Mouse (Mus musculus) heart, embryonic 13.5 days (tissue): ENCODE results near the gene Abhd4. TPM values are rescaled to one million over a fixed set of nuclear protein-coding genes. Genes with fewer than 3 reads are reported as not detected.
"Not testable (repeated sequence)": the region's sequence is repeated elsewhere in the genome, so short reads cannot be mapped to it uniquely, and the experiment has no call there.

Experiments
- ATAC-seq: fragments of 200-750 bp; cut with Nextera tagmentation; 2 replicates; pipeline ENCODE4 v1.8.0; 2017; ENCODE audit warnings: moderate TSS enrichment; ENCODE audit not compliant: insufficient number of reproducible peaks, low FRiP score, low TSS enrichment; ENCODE audit errors: extremely low read depth
- H3K27ac ChIP-seq: fragments of 300-500 bp; sonication (generic); replicated peaks from 2 replicates; pipeline ENCODE4 v1.5.1; 2015; ENCODE audit warnings: moderate library complexity, mild to moderate bottlenecking, inconsistent platforms
- H3K27me3 ChIP-seq: fragments of 300-500 bp; sonication (generic); replicated peaks from 2 replicates; pipeline ENCODE4 v1.6.1; 2015; ENCODE audit warnings: mild to moderate bottlenecking, inconsistent platforms
- H3K36me3 ChIP-seq: fragments of 300-500 bp; sonication (generic); 2 replicates; pipeline ENCODE4 v1.6.1; 2015; ENCODE audit warnings: mild to moderate bottlenecking, inconsistent platforms
- H3K4me1 ChIP-seq: fragments of 300-500 bp; sonication (generic); 2 replicates; pipeline ENCODE4 v1.6.1; 2015; ENCODE audit warnings: inconsistent platforms
- H3K4me2 ChIP-seq: fragments of 300-500 bp; sonication (generic); 2 replicates; pipeline ENCODE4 v1.6.1; 2015; ENCODE audit warnings: inconsistent platforms, mild to moderate bottlenecking, moderate library complexity
- H3K4me3 ChIP-seq: fragments of 300-500 bp; sonication (generic); 2 replicates; pipeline ENCODE4 v1.5.1; 2015; ENCODE audit warnings: moderate library complexity, mild to moderate bottlenecking, inconsistent platforms
- H3K9ac ChIP-seq: fragments of 300-500 bp; sonication (generic); 2 replicates; pipeline ENCODE4 v1.6.1; 2015; ENCODE audit warnings: inconsistent platforms, mild to moderate bottlenecking, moderate library complexity
- H3K9me3 ChIP-seq: fragments of 300-500 bp; sonication (generic); 2 replicates; pipeline ENCODE4 v1.6.1; 2016; ENCODE audit warnings: inconsistent platforms
- WGBS: fragments of 180-500 bp; shearing (Covaris S2); methylation state at CpG from one replicate; pipeline ENCODE4 v1.1.7; 2015; ENCODE audit warnings: mixed read lengths; 5-methylcytosine and 5-hydroxymethylcytosine counted together
- polyA plus RNA-seq: library from polyadenylated mRNA; unstranded; fragments of >200 nt; fragmentation: Nextera tagmentation; extraction: Ambion mirVana; gene quantifications from 2 replicates; pipeline ENCODE4 v1.2.1, GENCODE M21; 2015

Abhd4 gene
- polyA plus RNA-seq, 1 experiment from 2014 or later, result 87.0 TPM

DNA sequence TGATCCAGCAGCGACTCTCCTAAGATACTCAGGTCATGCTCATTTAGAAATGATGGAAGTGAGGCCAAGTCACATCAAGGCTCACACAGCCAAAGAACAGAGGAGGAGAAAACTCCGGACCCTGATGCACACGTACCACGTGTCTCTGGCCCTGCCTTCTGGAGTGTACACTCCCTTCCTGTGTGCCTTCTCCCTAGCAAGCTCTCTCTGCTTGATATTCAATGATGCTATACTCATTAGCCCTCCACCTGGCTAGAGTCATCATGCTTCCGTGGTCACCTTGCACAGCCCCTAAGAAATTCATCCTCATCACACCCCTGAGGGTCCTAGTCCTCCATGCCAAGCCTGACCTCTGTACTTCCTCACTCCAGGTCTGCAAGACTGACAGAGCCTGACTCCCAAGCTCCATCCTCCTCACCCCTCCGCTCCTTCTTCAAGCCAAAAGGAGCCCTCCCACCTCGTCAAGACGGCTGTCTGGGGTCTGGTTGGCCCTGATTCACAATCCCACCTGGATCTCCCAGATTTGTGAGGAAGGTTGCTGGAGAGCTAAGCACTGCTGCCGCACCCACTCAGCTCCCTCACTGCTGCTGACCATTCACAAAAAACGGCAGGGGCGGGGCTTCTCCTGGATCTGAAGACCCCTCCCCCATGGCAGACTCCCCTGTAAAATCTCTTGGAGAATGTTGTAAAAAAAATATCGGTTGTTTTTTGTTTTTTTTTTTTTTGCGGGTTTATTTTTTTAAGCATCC, 30.5 kb upstream of the Abhd4 start:
- whole genome bisulfite sequencing, result 61% methylated on average over 13 of the region's 13 CpGs

DNA sequence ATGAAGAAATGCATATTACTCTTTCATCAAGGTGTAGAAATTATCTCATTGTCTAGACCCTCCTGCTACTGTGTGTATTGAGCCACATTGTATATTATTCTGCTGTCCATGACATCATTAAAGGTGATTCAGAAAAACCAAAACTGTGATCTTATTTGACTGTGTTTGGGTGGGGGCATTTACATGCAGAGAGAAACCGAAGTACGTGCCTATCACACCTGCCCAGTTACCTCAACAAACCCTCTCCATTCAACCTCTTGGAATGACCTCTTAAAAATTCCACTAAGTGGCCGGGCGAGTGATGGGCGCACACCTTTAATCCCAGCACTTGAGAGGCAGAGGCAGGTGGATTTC, 29.9 kb upstream of the Abhd4 start:
- H3K9me3 ChIP-seq, result no peaks in the 10 kb centered on the region
- H3K27me3 ChIP-seq, result no peaks in the 10 kb centered on the region
- H3K4me2 ChIP-seq, result no peak overlapping the region
- H3K36me3 ChIP-seq, result no peaks in the 10 kb centered on the region
- no peak overlapping the region for H3K9ac ChIP-seq
- no peak for ATAC-seq
- H3K27ac ChIP-seq, result no peak overlapping the region
- 81% methylated on average over 5 of the region's 5 CpGs for WGBS
- H3K4me1 ChIP-seq, result peaks cover 50% of the 10 kb centered on the region
- no peak overlapping the region for H3K4me3 ChIP-seq

More for the DNA sequence above, 30.5 kb upstream of the Abhd4 start:
- H3K4me3 ChIP-seq, result no peak overlapping the region
- H3K9me3 ChIP-seq, result no peaks in the 10 kb centered on the region
- H3K36me3 ChIP-seq, result no peaks in the 10 kb centered on the region
- H3K27me3 ChIP-seq, result no peaks in the 10 kb centered on the region
- H3K4me1 ChIP-seq, result peaks cover 44% of the 10 kb centered on the region
- no peak for ATAC-seq
- H3K4me2 ChIP-seq, result no peak overlapping the region
- H3K9ac ChIP-seq, result no peak overlapping the region
- H3K27ac ChIP-seq, result no peak overlapping the region

DNA sequence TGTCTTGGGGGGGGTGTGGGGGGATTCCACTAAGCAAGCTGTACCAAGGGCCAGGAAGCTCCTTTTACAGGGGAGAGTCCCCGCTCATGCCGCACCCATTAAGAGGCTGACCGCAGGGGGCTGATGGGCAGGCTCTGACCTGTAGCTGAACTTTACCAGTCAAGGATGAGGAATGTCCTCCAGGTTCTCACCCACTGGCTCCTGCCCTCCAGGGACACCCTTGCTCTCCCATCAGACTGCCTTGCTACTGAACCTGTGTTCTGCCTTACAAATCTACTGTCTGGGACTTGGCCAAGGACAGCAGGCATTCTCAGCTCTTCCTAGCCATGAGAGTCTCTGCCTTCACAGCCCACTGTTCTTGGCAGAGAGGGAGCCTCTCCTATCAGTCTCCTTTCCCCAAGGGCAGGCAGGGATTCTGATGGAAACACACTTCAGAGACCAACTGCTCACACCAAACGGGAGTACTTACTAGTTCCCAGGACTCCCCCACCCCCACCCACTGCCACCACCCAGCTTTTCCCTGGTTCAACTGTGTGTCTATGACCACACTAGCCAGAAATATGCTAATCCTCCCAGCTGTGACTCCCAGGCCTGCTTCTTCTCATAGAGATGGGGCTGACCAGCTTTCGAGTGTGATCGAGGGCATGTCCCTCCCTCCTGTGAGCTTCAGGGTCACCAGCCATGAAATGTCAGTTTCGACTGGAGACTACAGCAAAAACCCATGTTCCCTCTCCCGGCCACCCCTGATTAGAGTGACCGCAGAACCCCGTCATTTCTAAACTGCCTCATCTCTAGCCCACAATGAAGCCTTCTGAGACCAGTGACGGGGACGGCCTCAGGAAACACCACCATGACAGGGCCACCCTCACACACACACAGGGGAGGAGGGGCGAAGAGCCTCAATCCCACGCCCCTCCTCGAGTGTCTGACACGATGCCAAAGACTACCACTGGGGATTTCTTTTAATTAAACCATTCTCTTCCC, 29.2 kb upstream of the Abhd4 start:
- Histone ChIP-seq H3K4me1 (peaks cover 51% of the 10 kb centered on the region), H3K9ac (0 out of 2 replicates have a peak overlapping the region, but pooled peaks have one; percentile 50), H3K27me3 (no peaks in the 10 kb centered on the region), H3K36me3 (no peaks in the 10 kb centered on the region), H3K27ac (peak overlapping the region; percentile 71), H3K4me2 (peak overlapping the region; percentile 16; the same call in 1 of the 2 replicates), H3K9me3 (no peaks in the 10 kb centered on the region), H3K4me3 (no peak overlapping the region)
- ATAC-seq, result peak; percentile 30; the same call in 1 of the 2 replicates
- 41% methylated on average over 16 of the region's 16 CpGs for WGBS

DNA sequence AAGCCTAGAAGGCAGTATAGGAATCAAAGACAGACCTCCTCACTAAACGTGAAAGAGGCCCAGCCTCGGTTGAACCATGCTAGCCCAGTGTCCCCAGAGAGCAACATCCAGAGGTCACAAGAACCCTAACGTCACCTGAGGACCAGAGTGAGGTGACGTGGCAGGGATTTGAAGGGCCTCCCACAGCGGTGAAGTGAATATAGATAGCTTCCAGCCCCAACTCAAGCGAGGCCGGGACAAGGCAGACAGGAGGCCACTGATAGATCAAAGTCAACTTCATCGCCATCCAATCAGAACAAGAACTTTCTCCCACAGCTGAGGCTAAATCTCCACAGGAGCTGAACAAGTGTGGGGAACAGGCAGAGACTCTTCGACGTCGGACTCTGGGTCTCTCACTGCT, 28.3 kb upstream of the Abhd4 start:
- Histone ChIP-seq H3K4me3 (no peak overlapping the region), H3K27me3 (no peaks in the 10 kb centered on the region), H3K27ac (no peak overlapping the region), H3K4me1 (peaks cover 50% of the 10 kb centered on the region), H3K36me3 (no peaks in the 10 kb centered on the region), H3K9ac (no peak overlapping the region), H3K9me3 (no peaks in the 10 kb centered on the region), H3K4me2 (no peak overlapping the region)
- no peak for ATAC-seq
- WGBS, result 70% methylated on average over 11 of the region's 11 CpGs

DNA sequence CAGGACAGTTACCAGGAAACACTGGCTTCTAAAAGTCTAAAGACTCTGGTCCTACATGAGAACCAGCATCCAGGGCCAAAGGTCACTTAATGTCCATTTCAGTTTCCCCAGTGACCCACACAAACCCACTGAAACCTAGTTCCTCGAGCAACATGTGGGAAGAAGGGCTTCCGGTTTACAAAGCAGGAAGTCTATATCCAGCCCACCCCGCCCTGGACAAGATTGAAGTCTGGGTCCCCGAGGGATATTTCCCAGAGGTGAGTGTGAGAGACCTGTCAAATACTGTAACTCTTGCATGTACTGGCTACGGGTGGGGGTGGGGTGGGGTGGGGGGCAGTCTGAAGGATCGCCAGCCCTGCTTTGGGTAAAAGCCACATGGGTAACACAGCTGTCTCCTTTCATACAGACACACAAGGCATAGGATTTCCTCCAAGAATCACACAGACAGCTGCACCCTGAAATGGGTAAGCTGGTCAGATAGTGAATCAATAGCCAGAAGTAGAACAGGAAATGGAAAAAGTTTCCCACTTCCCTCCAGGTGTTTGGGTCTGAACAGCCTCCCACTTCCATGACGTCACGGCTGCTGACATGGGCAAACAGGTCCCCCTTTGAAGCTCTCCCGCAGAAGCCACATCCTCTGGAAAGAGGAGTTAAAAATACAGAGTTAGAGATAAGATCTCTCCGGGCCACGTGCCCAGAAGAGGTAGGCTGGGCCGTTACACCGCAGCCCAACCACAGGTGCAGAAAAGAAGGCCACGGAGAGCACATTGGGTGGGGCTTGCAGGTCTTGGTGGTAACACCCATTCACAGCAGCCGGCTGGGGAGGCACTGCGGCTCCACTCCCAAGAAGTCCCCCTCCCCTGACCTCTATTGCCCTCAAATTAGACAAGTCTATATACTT, 26.8 kb upstream of the Abhd4 start:
- ATAC-seq, result no peak; the same call in 1 of the 2 replicates
- 22% methylated on average over 16 of the region's 16 CpGs for WGBS
- Histone ChIP-seq H3K4me2 (peak overlapping the region; percentile 70), H3K4me1 (peaks cover 57% of the 10 kb centered on the region), H3K4me3 (peak overlapping the region; percentile 46), H3K36me3 (no peaks in the 10 kb centered on the region), H3K27me3 (no peaks in the 10 kb centered on the region), H3K9ac (peak overlapping the region; percentile 73), H3K9me3 (no peaks in the 10 kb centered on the region), H3K27ac (peak overlapping the region; percentile 68)

DNA sequence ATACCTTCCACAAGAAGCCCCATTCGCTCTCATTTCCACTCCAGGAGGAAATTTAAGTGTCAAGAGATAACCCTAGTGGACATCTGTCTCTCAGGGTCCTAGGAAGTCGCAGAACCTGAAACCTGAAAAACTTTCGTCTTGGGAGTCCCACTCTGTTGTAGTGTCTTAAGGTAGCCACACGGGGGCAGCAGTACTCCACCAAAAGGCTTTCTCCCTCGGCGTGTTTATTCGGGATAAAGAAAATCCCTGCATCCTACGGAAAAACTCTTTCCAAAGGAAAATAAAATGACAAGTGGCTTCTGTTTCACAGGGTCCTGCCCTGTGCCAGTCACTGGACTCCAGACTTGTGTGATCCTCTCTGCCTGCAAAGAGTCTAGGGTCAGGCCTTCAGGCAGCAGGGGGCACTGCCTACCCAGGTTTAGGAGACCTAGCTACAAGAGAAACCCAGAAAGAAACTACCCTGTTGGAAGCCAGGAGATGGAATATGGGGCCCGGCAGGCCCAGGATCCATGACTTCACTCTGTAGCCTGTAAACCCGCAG, 26.0 kb upstream of the Abhd4 start:
- no peaks in the 10 kb centered on the region for H3K36me3 ChIP-seq
- H3K9me3 ChIP-seq, result no peaks in the 10 kb centered on the region
- H3K4me3 ChIP-seq, result peak overlapping the region; percentile 46
- WGBS, result 2% methylated on average over 10 of the region's 10 CpGs
- H3K4me2 ChIP-seq, result peak overlapping the region; percentile 70
- H3K4me1 ChIP-seq, result peaks cover 63% of the 10 kb centered on the region
- peak; percentile 29; the same call in 1 of the 2 replicates for ATAC-seq
- H3K27ac ChIP-seq, result peak overlapping the region; percentile 68
- H3K27me3 ChIP-seq, result no peaks in the 10 kb centered on the region
- peak overlapping the region; percentile 73 for H3K9ac ChIP-seq

DNA sequence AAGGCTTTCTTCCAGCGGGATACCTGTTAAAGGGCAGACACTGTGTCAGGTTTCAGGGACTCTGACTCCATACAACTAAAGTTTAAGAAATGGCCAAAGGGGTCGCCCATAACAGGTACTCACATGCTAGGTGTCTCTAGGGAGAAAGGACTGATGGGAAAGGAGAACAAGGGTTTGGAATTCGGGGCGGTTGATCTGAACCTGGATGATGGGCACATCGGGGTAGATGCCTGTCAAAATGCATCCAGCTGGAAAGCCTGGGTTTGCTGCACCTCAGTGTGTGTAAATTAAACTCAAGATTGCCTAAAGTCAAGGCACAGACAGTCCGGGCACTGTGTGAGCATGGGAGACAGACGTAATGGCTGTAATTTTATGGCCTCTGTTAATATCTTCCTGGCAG, 25.5 kb upstream of the Abhd4 start:
- no peak for ATAC-seq
- H3K36me3 ChIP-seq, result no peaks in the 10 kb centered on the region
- H3K9me3 ChIP-seq, result no peaks in the 10 kb centered on the region
- H3K9ac ChIP-seq, result peak overlapping the region; percentile 69
- peak overlapping the region; percentile 46 for H3K4me3 ChIP-seq
- 18% methylated on average over 7 of the region's 7 CpGs for WGBS
- no peak overlapping the region for H3K27ac ChIP-seq
- H3K27me3 ChIP-seq, result no peaks in the 10 kb centered on the region
- H3K4me1 ChIP-seq, result peaks cover 68% of the 10 kb centered on the region
- H3K4me2 ChIP-seq, result peak overlapping the region; percentile 70

DNA sequence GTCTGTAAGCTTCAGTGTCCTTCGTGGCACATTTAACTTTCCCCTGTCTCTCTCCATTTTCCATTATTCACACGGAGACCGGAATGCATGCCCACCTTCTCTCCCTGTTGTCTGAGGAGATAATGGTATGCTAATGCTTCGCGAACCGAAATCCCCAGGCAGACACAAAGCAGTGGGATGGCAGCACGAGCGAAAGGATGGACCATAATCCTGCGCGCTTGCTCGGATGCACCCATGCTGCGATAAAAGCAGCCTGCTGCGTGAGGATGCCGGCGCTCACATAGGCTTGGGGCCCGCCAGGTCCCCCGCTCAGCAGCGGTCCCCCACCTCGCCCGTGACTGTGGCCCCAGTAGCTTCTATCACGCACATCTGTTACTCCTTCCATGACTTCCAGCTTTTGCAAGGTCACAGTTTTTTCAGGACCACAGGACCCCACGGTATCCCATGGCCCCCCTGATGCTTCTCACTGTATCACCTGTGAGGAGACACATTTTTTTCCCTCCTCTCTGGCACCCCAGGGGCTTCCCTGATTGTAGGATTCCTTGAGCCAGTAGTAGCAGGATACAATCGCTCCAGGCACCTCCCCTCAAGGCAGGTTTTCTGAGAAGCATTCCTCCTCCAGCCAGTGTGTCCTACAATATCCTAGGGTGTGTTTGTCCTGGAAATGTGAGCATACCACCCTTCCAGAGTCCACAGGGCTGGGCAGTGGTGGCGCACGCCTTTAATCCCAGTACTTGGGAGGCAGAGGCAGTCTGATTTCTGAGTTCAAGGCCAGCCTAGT, 24.9 kb upstream of the Abhd4 start:
- Histone ChIP-seq H3K27ac (no peak overlapping the region), H3K4me2 (peak overlapping the region; percentile 70), H3K27me3 (no peaks in the 10 kb centered on the region), H3K9me3 (no peaks in the 10 kb centered on the region), H3K4me3 (peak overlapping the region; percentile 29), H3K36me3 (no peaks in the 10 kb centered on the region), H3K4me1 (peaks cover 73% of the 10 kb centered on the region), H3K9ac (peak overlapping the region; percentile 62)
- ATAC-seq, result no peak
- WGBS, result 19% methylated on average over 25 of the region's 25 CpGs

DNA sequence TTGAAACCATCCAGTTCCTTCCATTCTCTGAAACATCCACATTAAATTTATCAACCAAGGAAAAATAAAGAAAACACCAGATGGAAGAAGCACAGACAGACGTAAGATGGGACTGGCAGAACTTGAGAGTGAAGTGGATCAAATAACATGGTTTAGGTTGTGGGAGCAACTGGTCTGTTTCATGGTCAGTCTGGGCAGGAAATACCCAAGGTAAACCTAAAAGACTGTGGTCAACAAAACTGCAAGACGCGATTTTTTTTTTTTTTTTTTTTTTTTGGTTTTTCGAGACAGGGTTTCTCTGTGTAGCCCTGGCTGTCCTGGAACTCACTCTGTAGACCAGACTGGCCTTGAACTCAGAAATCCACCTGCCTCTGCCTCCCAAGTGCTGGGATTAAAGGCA, 24.1 kb upstream of the Abhd4 start:
- H3K4me2 ChIP-seq, ATAC-seq, H3K36me3 ChIP-seq, H3K4me3 ChIP-seq, H3K9ac ChIP-seq, H3K27me3 ChIP-seq, H3K9me3 ChIP-seq, H3K27ac ChIP-seq: not testable (repeated sequence)
- 68% methylated on average over 3 of the region's 4 CpGs for WGBS
- H3K4me1 ChIP-seq, result peaks cover 73% of the 10 kb centered on the region

DNA sequence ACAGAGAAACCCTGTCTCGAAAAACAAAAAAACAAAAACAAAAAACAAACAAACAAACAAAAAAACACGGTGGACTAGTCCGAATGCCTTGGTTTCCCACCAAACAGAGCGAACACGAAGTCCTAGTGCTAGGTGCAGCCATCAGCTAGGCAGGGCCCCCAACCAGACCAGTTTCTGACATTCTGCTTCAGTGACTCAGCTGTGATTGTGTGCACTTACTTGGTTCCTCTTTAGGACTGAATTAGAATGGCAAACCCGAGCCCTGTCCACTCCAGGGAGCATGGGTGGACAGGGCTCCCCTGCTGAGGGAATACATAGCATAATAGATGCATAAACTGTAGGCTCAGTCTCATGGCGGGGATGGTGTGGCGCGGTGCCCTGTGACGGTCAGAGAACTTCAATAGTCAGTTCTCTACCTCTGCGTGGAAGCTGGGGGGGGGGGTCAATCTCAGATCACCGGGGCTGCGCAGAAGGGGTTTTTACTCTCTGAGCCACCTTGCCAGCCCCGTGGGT, 23.3 kb upstream of the Abhd4 start:
- Histone ChIP-seq H3K4me3 (no peak overlapping the region), H3K9ac (no peak overlapping the region), H3K4me1 (peaks cover 69% of the 10 kb centered on the region), H3K36me3 (0 out of 2 replicates have a peak, but pooled peaks cover 12% of the 10 kb centered on the region), H3K4me2 (no peak overlapping the region), H3K27me3 (no peaks in the 10 kb centered on the region), H3K27ac (no peak overlapping the region), H3K9me3 (no peaks in the 10 kb centered on the region)
- ATAC-seq, result no peak
- WGBS, result 68% methylated on average over 14 of the region's 14 CpGs
